ENCODE assay signal across 11 mouse cellular contexts in the genomic region with DNA sequence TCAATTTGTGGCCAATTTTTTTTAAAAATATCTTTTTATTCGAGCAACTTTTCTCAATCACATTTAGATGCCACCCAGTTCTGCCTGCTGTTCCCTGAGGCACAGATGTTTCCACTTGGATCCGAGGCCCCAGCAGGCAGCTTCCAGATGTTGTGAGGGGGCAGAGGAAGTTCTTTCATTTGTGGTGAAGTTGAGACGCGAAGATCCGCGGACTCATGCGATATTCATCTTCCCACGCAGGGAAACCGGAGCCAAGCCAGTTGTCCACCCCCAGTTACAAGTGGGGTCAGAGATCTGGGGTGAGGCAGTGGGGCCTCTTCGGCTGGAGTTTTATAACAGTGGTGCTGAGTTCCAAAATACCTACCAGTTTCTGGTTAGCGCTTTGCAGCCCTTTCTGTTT.
DNase-seq lines count a peak whose midpoint lies in the region; ATAC-seq and TF ChIP-seq lines count a peak whose summit lies in the region.
"Had no signal": no experiment of that assay in that cellular context is flagged by ENCODE, and none has a peak within 500 bp of the region (broad histone marks: within the 10 kb centered on the region; RNA-seq: fewer than 3 reads in every experiment).

No protein-coding gene starts in this region.

- H3K4me1 ChIP-seq in hindbrain, embryonic 11.5 days (replicated peaks; ENCODE audit: control insufficient read depth, insufficient read depth, low read length) = no peaks in the 10 kb centered on the region
- H3K4me1 ChIP-seq in hindbrain, embryonic 14.5 days (replicated peaks; ENCODE audit: control insufficient read depth, insufficient read depth, low read length) = no peaks in the 10 kb centered on the region
- H3K4me1 ChIP-seq in embryonic fibroblast, embryonic 13.5 days (ENCODE audit: control insufficient read depth, insufficient read depth, low read length) = peaks cover 16% of the 10 kb centered on the region; the same call in 1 of the 2 replicates
- peaks cover 18% of the 10 kb centered on the region for H3K4me1 ChIP-seq in limb, embryonic 13.5 days

- H3K4me2 ChIP-seq in hindbrain, embryonic 11.5 days (replicated peaks; ENCODE audit: low read depth, low read length) = no peak overlapping the region
- H3K4me2 ChIP-seq in hindbrain, embryonic 14.5 days (replicated peaks) = no peak overlapping the region
- H3K4me2 ChIP-seq in limb, embryonic 13.5 days (replicated peaks) = peak overlapping the region; percentile 44
- H3K4me2 ChIP-seq: forebrain, embryonic 12.5 days; hindbrain, embryonic 15.5 days had no signal

- no peak for TF ChIP-seq POLR2A in embryonic fibroblast, embryonic 13.5 days (IDR thresholded peaks at IDR 0.05; ENCODE audit: low read depth, low read length)

- TF ChIP-seq CTCF in embryonic fibroblast, embryonic 13.5 days (IDR thresholded peaks at IDR 0.05; ENCODE audit: borderline replicate concordance, insufficient read depth, low read length) = no peak

- H3K9me3 ChIP-seq in hindbrain, embryonic 11.5 days (ENCODE audit: control insufficient read depth, low read length) = no peaks in the 10 kb centered on the region
- no peaks in the 10 kb centered on the region for H3K9me3 ChIP-seq in hindbrain, embryonic 14.5 days (ENCODE audit: control insufficient read depth, low read length)
- no peaks in the 10 kb centered on the region for H3K9me3 ChIP-seq in limb, embryonic 13.5 days
- H3K9me3 ChIP-seq: forebrain, embryonic 12.5 days; hindbrain, embryonic 15.5 days had no signal

- no peaks in the 10 kb centered on the region for H3K27me3 ChIP-seq in hindbrain, embryonic 11.5 days (ENCODE audit: control insufficient read depth, insufficient read depth, low read length)
- no peaks in the 10 kb centered on the region for H3K27me3 ChIP-seq in hindbrain, embryonic 14.5 days (ENCODE audit: control insufficient read depth, insufficient read depth, low read length)
- H3K27me3 ChIP-seq in limb, embryonic 13.5 days = peaks cover 48% of the 10 kb centered on the region
- H3K27me3 ChIP-seq: hindbrain, embryonic 15.5 days had no signal

- H3K36me3 ChIP-seq in hindbrain, embryonic 11.5 days (ENCODE audit: control insufficient read depth, insufficient read depth, low read length) = no peaks in the 10 kb centered on the region
- H3K36me3 ChIP-seq in hindbrain, embryonic 14.5 days (replicated peaks; ENCODE audit: control insufficient read depth, insufficient read depth) = no peaks in the 10 kb centered on the region
- H3K36me3 ChIP-seq in limb, embryonic 13.5 days = no peaks in the 10 kb centered on the region
- H3K36me3 ChIP-seq: forebrain, embryonic 12.5 days; hindbrain, embryonic 15.5 days had no signal

- H3K27ac ChIP-seq in hindbrain, embryonic 11.5 days (ENCODE audit: low read depth, low read length) = no peak overlapping the region
- no peak overlapping the region for H3K27ac ChIP-seq in hindbrain, embryonic 14.5 days
- H3K27ac ChIP-seq in embryonic fibroblast, embryonic 13.5 days (ENCODE audit: insufficient read depth, low read length) = peak overlapping the region; percentile 81
- H3K27ac ChIP-seq in limb, embryonic 13.5 days = no peak overlapping the region
- H3K27ac ChIP-seq: forebrain, embryonic 12.5 days; hindbrain, embryonic 15.5 days had no signal

- peak; percentile 10 for DNase-seq in hindbrain, embryonic 11.5 days (ENCODE audit: low spot score)
- no peak for DNase-seq in hindbrain, embryonic 14.5 days (ENCODE audit: low spot score)
- DNase-seq in embryo, embryonic 10 days (ENCODE audit: low spot score) = peak; percentile 30
- DNase-seq in adrenal gland, postnatal 36 days = no peak
- no peak for DNase-seq in cerebellum, adult 9-10 months
- DNase-seq: liver; thymus, postnatal 36 days had no signal

- WGBS in hindbrain, embryonic 11.5 days = 43% methylated on average over 11 of the region's 11 CpGs
- 48% methylated on average over 11 of the region's 11 CpGs for WGBS in hindbrain, embryonic 14.5 days
- 16% methylated on average over 11 of the region's 11 CpGs for WGBS in limb, embryonic 13.5 days

- no peak overlapping the region for H3K9ac ChIP-seq in hindbrain, embryonic 11.5 days (ENCODE audit: low read depth, low read length)
- no peak overlapping the region for H3K9ac ChIP-seq in hindbrain, embryonic 14.5 days
- H3K9ac ChIP-seq in limb, embryonic 13.5 days = no peak overlapping the region
- H3K9ac ChIP-seq: forebrain, embryonic 12.5 days; hindbrain, embryonic 15.5 days had no signal

- ATAC-seq in hindbrain, embryonic 11.5 days (ENCODE audit: low FRiP score) = no peak
- ATAC-seq in hindbrain, embryonic 14.5 days (ENCODE audit: low FRiP score) = no peak
- ATAC-seq in limb, embryonic 13.5 days (ENCODE audit: low FRiP score, low read depth) = no peak

- no peak overlapping the region for H3K4me3 ChIP-seq in hindbrain, embryonic 11.5 days (ENCODE audit: low read depth, low read length)
- H3K4me3 ChIP-seq in hindbrain, embryonic 14.5 days (replicated peaks; ENCODE audit: low read length) = no peak overlapping the region
- H3K4me3 ChIP-seq in embryonic fibroblast, embryonic 13.5 days (ENCODE audit: insufficient read depth, low read length) = no peak overlapping the region
- no peak overlapping the region for H3K4me3 ChIP-seq in limb, embryonic 13.5 days
- H3K4me3 ChIP-seq: forebrain, embryonic 12.5 days; hindbrain, embryonic 15.5 days had no signal

Comparison
In these comparisons a context has a peak if more than half of its experiments do, and no peak if none do; other contexts are left out.
1. DNase-seq: peak in hindbrain, embryonic 11.5 days (single experiment) and embryo, embryonic 10 days (single experiment); none in hindbrain, embryonic 14.5 days (single experiment), adrenal gland, postnatal 36 days (0 of 2) and cerebellum, adult 9-10 months (single experiment).